In the genomic region with DNA sequence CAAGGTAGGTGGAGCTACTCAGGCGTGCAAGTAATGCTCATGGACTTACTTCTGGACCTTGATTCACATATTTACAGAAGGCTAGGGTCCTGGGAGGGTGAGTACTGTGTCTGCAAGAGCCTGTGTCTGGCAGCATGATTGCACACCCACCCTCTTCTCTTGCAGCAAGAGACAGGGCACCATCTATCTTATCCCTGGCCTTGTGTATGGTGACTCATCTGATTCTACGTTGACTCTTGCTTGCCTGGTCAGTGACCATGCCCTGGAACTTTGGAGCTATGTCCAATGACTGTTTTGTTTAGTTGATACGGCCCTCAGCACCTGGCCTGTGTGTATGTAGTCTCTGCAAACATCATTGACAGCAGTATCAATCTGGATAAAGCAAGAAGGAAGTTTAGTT, we compare ENCODE assay signal across 16 mouse cellular contexts.
"Had no signal": no experiment of that assay in that cellular context is flagged by ENCODE, and none has a peak within 500 bp of the region (broad histone marks: within the 10 kb centered on the region; RNA-seq: fewer than 3 reads in every experiment).

No protein-coding gene starts in this region.

- DNase-seq: kidney, adult 9 months; kidney, postnatal 4 days; liver; liver, embryonic 13.5 days; liver, postnatal 0 days; lung, postnatal 14 days; right cerebral cortex, adult 18-20 months; right cerebral cortex, postnatal 25 days had no signal

- H3K9me3 ChIP-seq: limb, embryonic 12.5 days; liver, embryonic 13.5 days; lung, embryonic 15.5 days; midbrain, embryonic 13.5 days; neural tube, embryonic 15.5 days; stomach, embryonic 15.5 days had no signal

- H3K27ac ChIP-seq: kidney, postnatal 0 days; layer of hippocampus, adult 2 months; limb, embryonic 12.5 days; liver, embryonic 13.5 days; lung, embryonic 15.5 days; midbrain, embryonic 13.5 days; neural tube, embryonic 15.5 days; stomach, embryonic 15.5 days had no signal

- H3K4me3 ChIP-seq: layer of hippocampus, adult 2 months; limb, embryonic 12.5 days; liver, embryonic 13.5 days; lung, embryonic 15.5 days; midbrain, embryonic 13.5 days; myocyte; neural tube, embryonic 15.5 days; stomach, embryonic 15.5 days had no signal

- H3K4me1 ChIP-seq: limb, embryonic 12.5 days; liver, embryonic 13.5 days; lung, embryonic 15.5 days; midbrain, embryonic 13.5 days; neural tube, embryonic 15.5 days; stomach, embryonic 15.5 days had no signal

- H3K9ac ChIP-seq: limb, embryonic 12.5 days; liver, embryonic 13.5 days; liver, postnatal 0 days; lung, embryonic 15.5 days; midbrain, embryonic 13.5 days; neural tube, embryonic 15.5 days; stomach, embryonic 15.5 days had no signal

- ATAC-seq: liver, postnatal 0 days; midbrain, embryonic 13.5 days had no signal

- H3K4me2 ChIP-seq: limb, embryonic 12.5 days; liver, embryonic 13.5 days; lung, embryonic 15.5 days; midbrain, embryonic 13.5 days; neural tube, embryonic 15.5 days; stomach, embryonic 15.5 days had no signal

- H3K36me3 ChIP-seq: limb, embryonic 12.5 days; liver, embryonic 13.5 days; lung, embryonic 15.5 days; midbrain, embryonic 13.5 days; neural tube, embryonic 15.5 days; stomach, embryonic 15.5 days had no signal

- H3K27me3 ChIP-seq: limb, embryonic 12.5 days; liver, embryonic 13.5 days; lung, embryonic 15.5 days; midbrain, embryonic 13.5 days; neural tube, embryonic 15.5 days; stomach, embryonic 15.5 days had no signal
